Mouse (Mus musculus) testis, adult 2 months (tissue): ENCODE data around the gene Nfx1.

Experiments used
- CTCF ChIP-seq: fragments of 200-500 bp; IDR thresholded peaks from 2 replicates; pipeline ENCODE4 v1.5.1; 2012; ENCODE audit warnings: low read depth, mild to moderate bottlenecking, inconsistent platforms, low read length, moderate library complexity; ENCODE audit not compliant: control insufficient read depth, insufficient read depth, insufficient replicate concordance
- POLR2A ChIP-seq: fragments of 200-500 bp; IDR thresholded peaks from 2 replicates; pipeline ENCODE4 v1.6.1; 2012; ENCODE audit warnings: low read depth, mild to moderate bottlenecking, inconsistent platforms, low read length, moderate library complexity; ENCODE audit not compliant: control insufficient read depth

DNA sequence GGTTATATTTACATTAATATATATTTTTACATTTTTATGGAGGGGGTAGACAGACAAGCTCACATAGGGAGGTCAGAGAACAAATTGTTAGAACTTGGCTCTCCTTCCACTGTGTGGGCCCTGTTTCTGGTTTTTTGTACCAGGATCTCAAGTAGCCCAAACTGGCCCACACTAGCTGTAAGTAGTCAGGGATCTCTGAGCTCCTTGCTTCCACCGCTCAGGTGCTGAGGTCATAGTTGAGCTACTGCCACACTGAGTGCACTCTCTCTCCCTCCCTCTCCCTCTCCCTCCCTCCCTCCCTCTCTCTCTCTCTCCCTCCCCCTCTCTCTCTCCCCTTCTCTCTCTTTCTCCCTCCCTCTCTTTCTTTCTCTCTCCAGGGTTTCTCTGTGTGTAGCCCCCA is 85.5 kb downstream of the Nfx1 start:
- TF ChIP-seq CTCF (no peak), POLR2A (no peak)
